Mouse (Mus musculus) spleen, adult 2 months (tissue): ENCODE data around the gene Rasgef1b. TPM values are rescaled to one million over a fixed set of nuclear protein-coding genes. Genes with fewer than 3 reads are reported as not detected.

Source experiments
- DNase-seq, 2 experiments: peaks; one replicate each; pipeline versions ENCODE4 v3.0.0 to v3.0.0-alpha.2; 2012 to 2021; ENCODE audit warnings: low spot score in 2 of 2, low read depth in 1 of 2
- H3K27ac ChIP-seq: fragments of 200-500 bp; 2 replicates; pipeline ENCODE4 v1.5.1; 2012; ENCODE audit warnings: low read length, inconsistent platforms; ENCODE audit not compliant: insufficient read depth
- H3K27me3 ChIP-seq: fragments of 200-500 bp; 2 replicates; pipeline ENCODE4 v1.6.1; 2012; ENCODE audit warnings: mild to moderate bottlenecking, moderate library complexity, low read length, inconsistent platforms; ENCODE audit not compliant: control insufficient read depth, insufficient read depth
- H3K36me3 ChIP-seq: fragments of 200-500 bp; 2 replicates; pipeline ENCODE4 v1.6.1; 2012; ENCODE audit warnings: mild to moderate bottlenecking, low read length, inconsistent platforms; ENCODE audit not compliant: control insufficient read depth, insufficient read depth
- H3K4me1 ChIP-seq: fragments of 200-500 bp; 2 replicates; pipeline ENCODE4 v1.6.1; 2011; ENCODE audit warnings: inconsistent platforms; ENCODE audit not compliant: control insufficient read depth, insufficient read depth, insufficient read length
- H3K4me3 ChIP-seq: fragments of 200-500 bp; 2 replicates; pipeline ENCODE4 v1.5.1; 2011; ENCODE audit warnings: mild to moderate bottlenecking, inconsistent platforms; ENCODE audit not compliant: insufficient read depth, insufficient read length; ENCODE audit errors: extremely low read depth
- CTCF ChIP-seq: fragments of 200-500 bp; IDR thresholded peaks from 2 replicates; pipeline ENCODE4 v1.5.1; 2011; ENCODE audit warnings: mild to moderate bottlenecking, inconsistent platforms; ENCODE audit not compliant: insufficient read depth, insufficient read length, insufficient replicate concordance; ENCODE audit errors: extremely low read depth
- POLR2A ChIP-seq: fragments of 200-500 bp; IDR thresholded peaks from 2 replicates; pipeline ENCODE4 v1.6.1; 2011; ENCODE audit warnings: low read depth, low read length, inconsistent platforms
- WGBS: fragments of 180-500 bp; shearing (Covaris S2); methylation state at CpG from one replicate; pipeline ENCODE4 v1.1.7; 2018; 5-methylcytosine and 5-hydroxymethylcytosine counted together
- polyA plus RNA-seq: library from polyadenylated mRNA; depleted of rRNA; stranded (reverse); fragments of >200 nt; gene quantifications from 2 replicates; pipeline ENCODE4 v1.2.3, GENCODE M21; 2012

The Rasgef1b gene
- polyA plus RNA-seq, 1 experiment: 13.9 TPM

- Histone ChIP-seq H3K36me3 (no peaks in the 10 kb centered on the region; the same call in 1 of the 2 replicates), H3K27me3 (no peaks in the 10 kb centered on the region), H3K27ac (peak overlapping the region; percentile 92), H3K4me1 (peaks cover 6% of the 10 kb centered on the region; the same call in 1 of the 2 replicates), H3K4me3 (peak overlapping the region; percentile 87)
- DNase-seq: peak; percentile 89 to 97
- WGBS: under 1% methylated on average over 78 of the region's 78 CpGs
- TF ChIP-seq POLR2A (peak; percentile 64), CTCF (no peak)
These were observed 476.4 kb downstream of the Rasgef1b start for GRCm38 (mm10) chr5:99252203-99253135.

DNA sequence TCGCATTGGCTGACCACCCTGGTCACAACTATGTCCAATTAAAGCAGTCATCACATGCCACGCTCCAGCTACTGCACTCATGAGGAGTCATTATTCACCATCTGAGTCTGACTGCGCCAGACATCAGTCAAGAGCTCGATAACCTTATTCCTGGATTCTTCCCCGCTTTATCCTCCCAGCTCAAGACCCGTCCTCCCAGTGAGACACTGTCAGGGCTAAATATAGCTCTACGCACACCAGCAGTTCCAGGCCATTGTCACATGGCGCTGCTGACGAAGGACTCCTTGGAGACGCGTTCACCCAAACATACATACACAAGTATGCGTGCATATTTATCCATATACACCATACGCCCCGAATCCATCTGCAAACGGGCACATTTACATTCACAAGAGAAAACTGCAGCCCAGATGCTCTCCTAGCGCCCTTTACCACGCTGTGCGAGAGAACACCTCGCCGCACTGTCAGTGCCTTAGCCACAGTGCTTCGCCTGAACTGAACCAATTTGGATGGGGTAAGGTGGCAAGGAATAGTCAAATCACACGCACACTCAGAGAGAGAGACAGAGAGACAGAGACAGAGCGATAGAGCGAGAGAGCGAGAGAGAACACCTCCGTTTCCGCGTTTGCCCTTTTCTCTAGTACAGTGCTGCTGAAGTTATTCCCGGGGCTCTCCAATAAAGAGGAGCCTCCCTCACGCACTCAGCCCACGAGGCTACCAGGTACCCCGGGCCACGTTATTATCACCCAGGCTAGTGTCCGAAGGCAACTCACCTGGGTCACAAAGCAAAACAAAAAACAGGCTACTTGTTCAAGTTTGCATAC lies 477.3 kb downstream of the Rasgef1b start:
- peak overlapping the region; percentile 87 for H3K4me3 ChIP-seq
- no peak for TF ChIP-seq POLR2A
- TF ChIP-seq CTCF: no peak
- H3K4me1 ChIP-seq: peaks cover 4% of the 10 kb centered on the region; the same call in 1 of the 2 replicates
- peak overlapping the region; percentile 92 for H3K27ac ChIP-seq
- H3K27me3 ChIP-seq: no peaks in the 10 kb centered on the region
- no peaks in the 10 kb centered on the region; the same call in 1 of the 2 replicates for H3K36me3 ChIP-seq
- 9% methylated on average over 34 of the region's 34 CpGs for WGBS
- no peak for DNase-seq

GRCm38 (mm10) chr5:99250820-99251219 lies 478.0 kb downstream of the Rasgef1b start:
- Histone ChIP-seq H3K4me1 (peaks cover 4% of the 10 kb centered on the region; the same call in 1 of the 2 replicates), H3K27me3 (no peaks in the 10 kb centered on the region), H3K36me3 (no peaks in the 10 kb centered on the region; the same call in 1 of the 2 replicates), H3K27ac (peak overlapping the region; percentile 75), H3K4me3 (peak overlapping the region; percentile 63)
- TF ChIP-seq POLR2A (no peak), CTCF (no peak)
- WGBS: 43% methylated on average over 5 of the region's 5 CpGs
- no peak for DNase-seq

DNA sequence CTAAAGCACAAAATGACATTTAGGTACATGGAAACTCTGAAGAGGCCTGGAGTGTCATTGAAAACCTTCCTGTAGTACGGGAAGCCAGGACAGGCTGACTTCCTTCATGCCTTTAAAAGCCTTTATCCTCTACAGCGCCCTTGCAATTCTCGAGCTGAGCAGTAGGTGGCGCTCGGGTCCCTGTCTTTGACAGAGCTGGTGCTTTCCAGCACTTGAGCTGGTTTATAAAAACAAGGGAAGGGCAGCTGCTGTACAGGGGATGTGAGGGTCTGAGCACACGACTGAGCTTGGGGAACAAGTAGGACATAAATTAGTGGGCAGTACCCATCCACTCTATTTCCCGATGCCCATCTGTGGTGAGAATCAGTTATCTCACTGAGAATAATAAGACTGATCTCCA lies 480.4 kb downstream of the Rasgef1b start:
- WGBS: 2% methylated on average over 7 of the region's 7 CpGs
- Histone ChIP-seq H3K4me3 (no peak overlapping the region), H3K36me3 (peaks cover 5% of the 10 kb centered on the region), H3K4me1 (peaks cover 2% of the 10 kb centered on the region; the same call in 1 of the 2 replicates), H3K27ac (0 out of 2 replicates have a peak overlapping the region, but pooled peaks have one; percentile 4), H3K27me3 (no peaks in the 10 kb centered on the region)
- no peak for TF ChIP-seq POLR2A
- TF ChIP-seq CTCF: peak; percentile 99
- DNase-seq: peak; percentile 77 to 95

- H3K4me1 ChIP-seq: peaks cover 2% of the 10 kb centered on the region; the same call in 1 of the 2 replicates
- TF ChIP-seq POLR2A (no peak), CTCF (0 out of 2 replicates have a peak, but pooled peaks have one; percentile 6)
- no peak overlapping the region for H3K27ac ChIP-seq
- peaks cover 5% of the 10 kb centered on the region for H3K36me3 ChIP-seq
- no peak overlapping the region for H3K4me3 ChIP-seq
- no peaks in the 10 kb centered on the region for H3K27me3 ChIP-seq
- 96% methylated on average over 6 of the region's 6 CpGs for WGBS
- no peak for DNase-seq
These were observed 480.9 kb downstream of the Rasgef1b start for GRCm38 (mm10) chr5:99247915-99248314.

- DNase-seq: no peak
- Histone ChIP-seq H3K27ac (no peak overlapping the region), H3K4me1 (peaks cover 2% of the 10 kb centered on the region; the same call in 1 of the 2 replicates), H3K27me3 (no peaks in the 10 kb centered on the region), H3K36me3 (peaks cover 6% of the 10 kb centered on the region), H3K4me3 (no peak overlapping the region)
- TF ChIP-seq POLR2A (no peak), CTCF (no peak)
- WGBS: 89% methylated on average over 7 of the region's 7 CpGs
These were observed 481.4 kb downstream of the Rasgef1b start for GRCm38 (mm10) chr5:99247441-99247840.
